Mouse (Mus musculus) liver, postnatal 0 days (tissue): ENCODE measurements around the gene Ano1.

Experiments
- CTCF ChIP-seq: sonication (generic); IDR thresholded peaks from 2 replicates; pipeline ENCODE4 v1.5.1; 2016; ENCODE audit warnings: antibody characterized with exemption, low read depth
- EP300 ChIP-seq: IDR thresholded peaks from 2 replicates; pipeline ENCODE4 v1.6.1; 2016; ENCODE audit warnings: antibody characterized with exemption, low read depth, mild to moderate bottlenecking

GRCm38 (mm10) chr7:144719956-144720355, 31.8 kb downstream of the Ano1 start:
- no peak for TF ChIP-seq CTCF
- TF ChIP-seq EP300, result no peak
